In genomic region chr4:46858899-46859298, GRCm38 (mm10) we compare ENCODE assay signal across 7 mouse cellular contexts.
DNase-seq lines count a peak whose midpoint lies in the region; ATAC-seq and TF ChIP-seq lines count a peak whose summit lies in the region.

No protein-coding gene starts in this region.

- H3K9me3 ChIP-seq in forebrain, embryonic 10.5 days = no peaks in the 10 kb centered on the region
- no peaks in the 10 kb centered on the region for H3K9me3 ChIP-seq in limb, embryonic 12.5 days
- no peaks in the 10 kb centered on the region for H3K9me3 ChIP-seq in midbrain, postnatal 0 days (ENCODE audit: low read length)

- H3K27ac ChIP-seq in forebrain, embryonic 10.5 days = 0 out of 2 replicates have a peak overlapping the region, but pooled peaks have one; percentile 20
- 0 out of 2 replicates have a peak overlapping the region, but pooled peaks have one; percentile 29 for H3K27ac ChIP-seq in limb, embryonic 12.5 days
- H3K27ac ChIP-seq in midbrain, postnatal 0 days (ENCODE audit: low read depth, low read length) = no peak overlapping the region

- H3K36me3 ChIP-seq in forebrain, embryonic 10.5 days (replicated peaks) = no peaks in the 10 kb centered on the region
- no peaks in the 10 kb centered on the region for H3K36me3 ChIP-seq in limb, embryonic 12.5 days
- H3K36me3 ChIP-seq in midbrain, postnatal 0 days (ENCODE audit: insufficient read depth, low read length) = no peaks in the 10 kb centered on the region

- peak; percentile 22 for DNase-seq in ZHBTc4 (ENCODE audit: low read depth, low spot score)
- peak; percentile 46 for DNase-seq in adrenal gland, postnatal 25 days
- peak; percentile 43 for DNase-seq in forebrain, embryonic 10.5 days (ENCODE audit: extremely low spot score, low spot score)
- peak; percentile 78 for DNase-seq in heart, postnatal 4 days
- peak; percentile 86 for DNase-seq in midbrain, postnatal 0 days (ENCODE audit: low spot score)
- no peak for DNase-seq in spleen, adult 18-20 months

- 32% methylated on average over 13 of the region's 13 CpGs for WGBS in forebrain, embryonic 10.5 days
- 15% methylated on average over 13 of the region's 13 CpGs for WGBS in limb, embryonic 12.5 days
- 12% methylated on average over 13 of the region's 13 CpGs for WGBS in midbrain, postnatal 0 days

- TF ChIP-seq CTCF in midbrain, postnatal 0 days (IDR thresholded peaks at IDR 0.05) = peak; percentile 60

- peak; percentile 68; the same call in 1 of the 2 replicates for ATAC-seq in limb, embryonic 12.5 days (ENCODE audit: insufficient number of reproducible peaks, insufficient read depth, low FRiP score, low TSS enrichment, low read depth)
- peak; percentile 69 for ATAC-seq in midbrain, postnatal 0 days (ENCODE audit: low FRiP score)

- peaks cover 39% of the 10 kb centered on the region for H3K4me1 ChIP-seq in forebrain, embryonic 10.5 days
- H3K4me1 ChIP-seq in limb, embryonic 12.5 days (replicated peaks) = peaks cover 22% of the 10 kb centered on the region
- peaks cover 2% of the 10 kb centered on the region; the same call in 1 of the 2 replicates for H3K4me1 ChIP-seq in midbrain, postnatal 0 days (ENCODE audit: insufficient read depth, low read length)

- peak overlapping the region; percentile 39 for H3K4me2 ChIP-seq in limb, embryonic 12.5 days
- H3K4me2 ChIP-seq in midbrain, postnatal 0 days (ENCODE audit: low read depth, low read length, poor library complexity, severe bottlenecking) = no peak overlapping the region

- peaks cover 45% of the 10 kb centered on the region for H3K27me3 ChIP-seq in forebrain, embryonic 10.5 days (ENCODE audit: poor library complexity, severe bottlenecking)
- H3K27me3 ChIP-seq in limb, embryonic 12.5 days = no peaks in the 10 kb centered on the region
- H3K27me3 ChIP-seq in midbrain, postnatal 0 days (ENCODE audit: insufficient read depth, low read length) = no peaks in the 10 kb centered on the region

- no peak overlapping the region for H3K4me3 ChIP-seq in forebrain, embryonic 10.5 days
- H3K4me3 ChIP-seq in limb, embryonic 12.5 days (replicated peaks) = no peak overlapping the region
- H3K4me3 ChIP-seq in midbrain, postnatal 0 days (ENCODE audit: low read depth, low read length) = no peak overlapping the region

- H3K9ac ChIP-seq in limb, embryonic 12.5 days (replicated peaks) = 0 out of 2 replicates have a peak overlapping the region, but pooled peaks have one; percentile 34
- no peak overlapping the region for H3K9ac ChIP-seq in midbrain, postnatal 0 days (replicated peaks; ENCODE audit: low read length, poor library complexity, severe bottlenecking)

Comparison
In these comparisons a context has a peak if more than half of its experiments do, and no peak if none do; other contexts are left out.
1. DNase-seq: peak in ZHBTc4 (single experiment), adrenal gland, postnatal 25 days (single experiment), forebrain, embryonic 10.5 days (single experiment), heart, postnatal 4 days (single experiment) and midbrain, postnatal 0 days (single experiment); none in spleen, adult 18-20 months (0 of 2).